Mouse (Mus musculus) neural tube, embryonic 11.5 days (tissue): Measurements from ENCODE around the gene Coq4. TPM values are rescaled to one million over a fixed set of nuclear protein-coding genes. Genes with fewer than 3 reads are reported as not detected.
A peak's percentile ranks its signal among the peaks of the same experiment; 100 is the strongest.
"Not testable (repeated sequence)": the region's sequence is repeated elsewhere in the genome, so short reads cannot be mapped to it uniquely, and the experiment has no call there.

Experiments
- ATAC-seq: fragments of 200-750 bp; cut with Nextera tagmentation; 2 replicates; pipeline ENCODE4 v1.8.0; 2017; ENCODE audit warnings: moderate number of reproducible peaks, mild to moderate bottlenecking, moderate TSS enrichment, moderate library complexity; ENCODE audit not compliant: insufficient read depth, low FRiP score, low TSS enrichment
- DNase-seq: peaks from one replicate; pipeline ENCODE4 v3.0.0-alpha.2; 2015; ENCODE audit warnings: low spot score
- H3K27ac ChIP-seq: fragments of 300-500 bp; sonication (generic); 2 replicates; pipeline ENCODE4 v1.5.1; 2014; ENCODE audit warnings: low read depth, mild to moderate bottlenecking, low read length
- H3K27me3 ChIP-seq: fragments of 300-500 bp; sonication (generic); 2 replicates; pipeline ENCODE4 v1.6.1; 2014; ENCODE audit warnings: mild to moderate bottlenecking, low read length, mixed read lengths; ENCODE audit not compliant: control insufficient read depth, insufficient read depth
- H3K36me3 ChIP-seq: fragments of 300-500 bp; sonication (generic); 2 replicates; pipeline ENCODE4 v1.6.1; 2014; ENCODE audit warnings: mild to moderate bottlenecking, low read length, moderate library complexity, mixed read lengths; ENCODE audit not compliant: control insufficient read depth, insufficient read depth
- H3K4me1 ChIP-seq: fragments of 300-500 bp; sonication (generic); 2 replicates; pipeline ENCODE4 v1.6.1; 2014; ENCODE audit warnings: low read length, mixed read lengths; ENCODE audit not compliant: control insufficient read depth, insufficient read depth
- H3K4me2 ChIP-seq: fragments of 300-500 bp; sonication (generic); 2 replicates; pipeline ENCODE4 v1.6.1; 2014; ENCODE audit warnings: low read depth, mild to moderate bottlenecking, moderate library complexity
- H3K4me3 ChIP-seq: fragments of 300-500 bp; sonication (generic); 2 replicates; pipeline ENCODE4 v1.5.1; 2014; ENCODE audit warnings: low read depth, low read length
- H3K9ac ChIP-seq: fragments of 300-500 bp; sonication (generic); 2 replicates; pipeline ENCODE4 v1.6.1; 2014; ENCODE audit warnings: mild to moderate bottlenecking, low read length
- H3K9me3 ChIP-seq: fragments of 300-500 bp; sonication (generic); 2 replicates; pipeline ENCODE4 v1.6.1; 2016; ENCODE audit warnings: low read length; ENCODE audit not compliant: control insufficient read depth
- WGBS: fragments of 180-500 bp; shearing (Covaris S2); extraction: QIAGEN DNeasy Blood & Tissue Kit; methylation state at CpG from one replicate; pipeline ENCODE4 v1.1.7; 2014; 5-methylcytosine and 5-hydroxymethylcytosine counted together
- polyA plus RNA-seq: library from polyadenylated mRNA; unstranded; fragments of >200 nt; fragmentation: Nextera tagmentation; extraction: Ambion mirVana; gene quantifications from 2 replicates; pipeline ENCODE4 v1.2.1, GENCODE M21; 2014

The Coq4 gene
- polyA plus RNA-seq, 1 experiment from 2014 or later, result 46.6 TPM

DNA sequence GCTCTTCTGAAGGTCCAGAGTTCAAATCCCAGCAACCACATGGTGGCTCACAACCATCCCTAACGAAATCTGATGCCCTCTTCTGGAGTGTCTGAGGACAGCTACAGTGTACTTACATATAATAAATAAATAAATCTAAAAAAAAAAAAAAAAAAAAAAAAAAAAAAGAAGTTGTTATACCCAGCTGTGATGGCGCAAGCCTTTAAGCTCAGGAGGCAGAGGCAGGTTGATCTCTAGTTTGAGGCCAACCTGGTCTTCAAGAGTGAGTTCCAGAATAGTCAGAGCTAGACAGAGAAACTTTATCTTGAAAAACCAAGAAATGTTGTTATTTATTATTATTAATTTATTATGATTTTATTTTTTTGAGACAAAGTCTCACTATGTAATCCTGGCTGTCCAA lies 6.0 kb upstream of the Coq4 start:
- H3K27ac ChIP-seq, H3K4me1 ChIP-seq, H3K4me3 ChIP-seq, H3K9ac ChIP-seq, ATAC-seq, H3K4me2 ChIP-seq, H3K27me3 ChIP-seq, H3K9me3 ChIP-seq, DNase-seq: not testable (repeated sequence)
- 97% methylated on average over 2 of the region's 2 CpGs for WGBS
- peaks cover 48% of the 10 kb centered on the region for H3K36me3 ChIP-seq

DNA sequence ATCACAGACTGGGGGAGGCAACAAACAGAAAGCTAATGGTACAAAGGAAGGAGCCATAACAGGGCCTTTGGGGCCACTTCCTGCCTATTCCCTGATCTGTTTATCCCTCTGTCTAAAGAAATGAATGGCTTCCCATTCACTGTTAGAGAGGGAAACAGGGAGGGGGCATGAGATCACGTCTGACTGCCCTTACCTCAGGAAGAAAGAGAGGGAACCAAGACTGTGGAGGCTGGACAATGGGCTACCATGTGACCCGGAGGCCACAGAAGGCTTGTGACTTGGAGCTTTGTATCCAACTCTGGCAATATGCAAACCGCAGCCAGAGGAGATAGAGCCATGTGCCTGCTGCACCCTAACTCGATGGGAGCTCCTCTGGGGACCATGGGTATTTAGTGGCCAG lies 3.0 kb upstream of the Coq4 start:
- no peaks in the 10 kb centered on the region for H3K27me3 ChIP-seq

DNA sequence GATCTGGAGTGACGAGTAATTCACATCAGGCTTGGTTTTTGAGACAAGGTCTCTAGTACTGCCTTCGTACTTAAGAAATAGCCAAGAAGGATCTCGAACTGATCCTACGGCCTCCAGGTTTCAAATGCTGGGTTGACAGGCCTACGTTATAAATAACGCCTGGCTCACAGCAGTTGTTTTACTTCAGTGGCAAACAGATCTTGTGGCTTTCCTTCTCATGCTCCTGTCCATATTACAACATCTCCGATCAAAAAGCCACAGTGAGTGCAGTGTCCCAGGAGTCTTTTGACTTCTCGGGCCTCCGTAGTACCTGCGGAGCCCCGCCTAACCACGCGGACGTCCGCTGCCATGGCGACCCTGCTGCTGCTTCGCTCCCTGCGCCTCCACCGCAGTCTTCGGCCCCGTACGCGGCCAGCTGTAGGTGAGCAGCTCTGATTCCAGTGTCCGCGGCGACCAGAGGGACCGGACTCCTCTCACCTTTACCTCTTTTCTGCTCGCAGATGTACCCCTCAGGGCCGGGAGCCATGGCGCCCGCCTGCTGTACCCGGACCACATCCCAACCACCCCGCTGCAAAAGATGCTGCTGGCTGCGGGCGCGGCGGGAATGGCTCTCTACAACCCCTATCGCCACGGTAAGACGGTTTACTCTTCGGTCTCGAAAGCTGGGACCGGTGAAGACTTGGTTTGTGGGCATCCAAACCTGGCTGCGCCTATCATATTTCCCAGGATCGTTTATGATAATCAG lies 816 bp downstream of the Coq4 start, which contains the start of gene Trub2:
TSS of gene Trub2 (minus strand) at position 566 of the 745 bp plus-strand sequence.
- H3K4me3 ChIP-seq, result peak within 1 kb of the TSS; percentile 69
- H3K27ac ChIP-seq, result no peak within 1 kb of the TSS
- peaks cover 12% of the 10 kb centered on the region for H3K36me3 ChIP-seq
- ATAC-seq, result peak; percentile 63
- H3K9ac ChIP-seq, result peak within 1 kb of the TSS; percentile 72
- WGBS, result under 1% methylated on average over 45 of the region's 45 CpGs
- no peaks in the 10 kb centered on the region for H3K9me3 ChIP-seq
- H3K4me2 ChIP-seq, result peak within 1 kb of the TSS; percentile 57
- H3K4me1 ChIP-seq, result peaks cover 6% of the 10 kb centered on the region; the same call in 1 of the 2 replicates
- H3K27me3 ChIP-seq, result no peaks in the 10 kb centered on the region
- DNase-seq, result peak; percentile 83

More for the DNA sequence above, 3.0 kb upstream of the Coq4 start:
- Histone ChIP-seq H3K9me3 (no peaks in the 10 kb centered on the region), H3K4me3 (no peak overlapping the region), H3K4me2 (no peak overlapping the region), H3K27ac (no peak overlapping the region), H3K4me1 (peaks cover 6% of the 10 kb centered on the region; the same call in 1 of the 2 replicates), H3K36me3 (peaks cover 34% of the 10 kb centered on the region), H3K9ac (no peak overlapping the region)
- WGBS, result 69% methylated on average over 4 of the region's 4 CpGs
- no peak for DNase-seq
- ATAC-seq, result no peak

DNA sequence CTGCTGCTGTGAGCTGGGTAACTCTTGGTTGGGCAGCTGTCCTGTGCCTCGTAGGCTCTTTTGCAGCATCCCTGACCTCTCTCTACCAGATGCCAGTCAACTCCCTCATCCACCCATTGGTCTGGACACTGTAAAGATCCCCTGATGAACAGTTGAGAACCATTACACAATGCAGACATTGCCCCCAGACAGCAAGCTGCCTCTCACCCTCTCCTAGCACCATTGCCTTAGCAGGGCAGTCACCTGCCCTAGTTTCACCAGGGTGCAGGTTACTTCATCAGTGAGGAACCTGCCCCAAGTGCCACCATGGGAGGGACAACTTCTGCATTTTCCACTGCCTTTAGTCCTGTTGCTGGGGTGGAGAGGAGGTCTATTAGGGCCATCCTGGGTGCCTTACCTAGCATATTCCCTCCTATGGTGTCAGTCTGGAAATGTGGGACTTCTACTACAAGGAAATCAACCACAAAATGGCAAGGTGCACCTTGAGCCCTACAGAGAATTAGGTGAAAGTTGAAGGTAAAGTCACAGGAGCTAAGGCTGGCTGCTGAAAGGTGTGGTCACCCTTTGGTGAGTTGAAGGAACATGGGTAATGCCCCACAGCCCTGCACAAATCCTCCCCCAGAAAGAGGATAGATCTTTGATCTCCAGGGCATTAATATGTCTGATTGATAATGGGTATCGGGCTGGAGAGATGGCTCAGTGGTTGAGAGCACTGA lies 5.6 kb downstream of the Coq4 start:
- no peaks in the 10 kb centered on the region for H3K27me3 ChIP-seq
- peaks cover 8% of the 10 kb centered on the region for H3K36me3 ChIP-seq
- H3K9ac ChIP-seq, result no peak overlapping the region
- H3K4me3 ChIP-seq, result no peak overlapping the region
- H3K9me3 ChIP-seq, result no peaks in the 10 kb centered on the region
- WGBS, result 98% methylated on average over 2 of the region's 2 CpGs
- H3K27ac ChIP-seq, result no peak overlapping the region
- H3K4me2 ChIP-seq, result no peak overlapping the region
- no peak for DNase-seq
- H3K4me1 ChIP-seq, result no peaks in the 10 kb centered on the region
- no peak for ATAC-seq

DNA sequence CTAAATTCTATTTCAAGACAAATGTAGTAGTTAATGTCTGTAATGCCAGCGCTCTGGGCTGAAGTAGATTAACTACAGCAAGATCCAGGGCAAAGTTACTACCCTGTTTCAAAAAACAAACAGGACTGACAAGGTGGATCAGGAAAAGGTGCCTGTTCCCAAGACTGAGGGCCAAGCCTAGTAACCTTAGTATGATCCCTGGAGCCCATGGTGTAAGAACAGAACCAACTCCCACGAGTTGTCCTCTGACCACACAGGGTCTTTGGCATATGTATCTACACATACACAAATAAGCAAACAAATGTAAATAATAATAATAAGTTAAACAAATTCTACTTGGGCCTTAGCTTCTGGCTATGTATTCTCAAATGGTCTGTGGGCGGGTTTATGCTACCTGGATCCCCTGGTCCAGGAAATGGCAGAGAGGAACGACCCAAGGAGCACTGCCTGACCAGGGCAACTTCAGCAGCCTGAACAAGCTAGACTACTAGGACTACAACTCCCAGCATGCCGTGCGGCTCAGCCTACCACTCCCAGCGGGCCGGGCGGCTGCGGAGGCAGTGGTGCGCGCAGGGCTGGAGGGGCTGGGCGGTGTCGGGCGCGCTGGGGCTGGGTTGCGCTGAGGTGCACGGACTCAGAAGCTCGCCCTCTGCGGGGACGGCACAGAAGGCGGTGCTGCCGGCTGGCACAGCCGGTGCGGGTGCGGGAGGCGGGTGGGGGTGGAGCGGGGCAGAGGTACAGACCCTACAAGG lies 15.0 kb downstream of the Coq4 start, which contains the start of gene Slc27a4:
TSS of gene Slc27a4 (plus strand) at position 560 of the 752 bp plus-strand sequence.
- H3K4me2 ChIP-seq, result peak within 1 kb of the TSS; percentile 91
- peak within 1 kb of the TSS; percentile 60; the same call in 1 of the 2 replicates for H3K27ac ChIP-seq
- peak within 1 kb of the TSS; percentile 90 for H3K4me3 ChIP-seq
- no peaks in the 10 kb centered on the region for H3K9me3 ChIP-seq
- H3K4me1 ChIP-seq, result peaks cover 9% of the 10 kb centered on the region
- 6% methylated on average over 27 of the region's 28 CpGs for WGBS
- peak; percentile 95 for ATAC-seq
- H3K27me3 ChIP-seq, result no peaks in the 10 kb centered on the region
- peaks cover 7% of the 10 kb centered on the region for H3K36me3 ChIP-seq
- DNase-seq, result peak; percentile 95
- H3K9ac ChIP-seq, result peak within 1 kb of the TSS; percentile 87

DNA sequence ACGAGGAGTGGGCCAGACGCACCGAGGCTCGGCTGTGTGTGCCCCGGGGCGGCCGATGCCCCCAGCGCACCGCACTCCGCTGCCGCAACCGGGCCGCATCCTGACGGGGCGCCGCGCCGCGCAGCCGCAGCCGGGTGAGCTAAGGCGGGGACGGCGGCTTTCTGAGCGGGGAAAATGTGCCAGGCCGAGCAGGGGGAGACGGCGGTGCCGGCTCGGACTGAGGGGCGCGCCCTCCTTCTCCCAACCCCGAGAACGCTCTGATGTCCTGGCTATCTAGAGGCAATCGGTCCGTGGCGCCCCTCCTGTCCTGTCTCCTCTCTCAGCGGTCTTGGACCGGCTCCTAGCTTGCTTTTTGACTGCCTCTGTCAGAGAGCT lies 15.5 kb downstream of the Coq4 start:
- WGBS, result under 1% methylated on average over 39 of the region's 39 CpGs
- H3K27me3 ChIP-seq, result no peaks in the 10 kb centered on the region
- peak overlapping the region; percentile 60; the same call in 1 of the 2 replicates for H3K27ac ChIP-seq
- peak overlapping the region; percentile 91 for H3K4me2 ChIP-seq
- no peaks in the 10 kb centered on the region for H3K9me3 ChIP-seq
- H3K4me3 ChIP-seq, result peak overlapping the region; percentile 90
- ATAC-seq (no peak; the same call in 1 of the 2 replicates), DNase-seq (no peak)
- H3K36me3 ChIP-seq, result peaks cover 13% of the 10 kb centered on the region
- H3K4me1 ChIP-seq, result peaks cover 9% of the 10 kb centered on the region
- peak overlapping the region; percentile 87 for H3K9ac ChIP-seq

DNA sequence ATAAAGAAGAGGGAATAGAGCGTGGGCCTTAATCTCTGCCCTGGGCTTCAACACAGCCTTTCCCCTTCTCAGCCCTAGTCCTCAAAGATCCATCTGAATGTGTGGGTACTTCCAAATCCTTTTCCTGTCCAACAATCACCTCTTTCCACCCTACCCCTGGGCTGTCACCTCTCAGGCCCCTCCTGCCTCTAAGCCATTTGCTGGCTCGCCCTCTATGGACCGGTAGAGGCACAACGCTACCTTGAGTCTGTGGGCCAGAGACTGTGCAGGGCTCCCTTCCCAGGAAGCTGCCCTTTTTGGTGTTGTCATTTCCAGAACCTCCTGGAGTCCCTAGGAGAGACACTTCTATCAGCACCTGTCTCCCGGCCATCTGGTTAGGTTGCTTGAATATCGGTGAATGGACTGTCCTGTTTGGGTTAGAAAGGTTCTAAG lies 16.1 kb downstream of the Coq4 start:
- DNase-seq, result no peak
- Histone ChIP-seq H3K27ac (no peak overlapping the region), H3K4me3 (peak overlapping the region; percentile 90), H3K9ac (peak overlapping the region; percentile 87), H3K4me2 (peak overlapping the region; percentile 91), H3K4me1 (peaks cover 9% of the 10 kb centered on the region), H3K36me3 (peaks cover 16% of the 10 kb centered on the region), H3K27me3 (no peaks in the 10 kb centered on the region), H3K9me3 (no peaks in the 10 kb centered on the region)
- 25% methylated on average over 6 of the region's 6 CpGs for WGBS
- no peak for ATAC-seq

DNA sequence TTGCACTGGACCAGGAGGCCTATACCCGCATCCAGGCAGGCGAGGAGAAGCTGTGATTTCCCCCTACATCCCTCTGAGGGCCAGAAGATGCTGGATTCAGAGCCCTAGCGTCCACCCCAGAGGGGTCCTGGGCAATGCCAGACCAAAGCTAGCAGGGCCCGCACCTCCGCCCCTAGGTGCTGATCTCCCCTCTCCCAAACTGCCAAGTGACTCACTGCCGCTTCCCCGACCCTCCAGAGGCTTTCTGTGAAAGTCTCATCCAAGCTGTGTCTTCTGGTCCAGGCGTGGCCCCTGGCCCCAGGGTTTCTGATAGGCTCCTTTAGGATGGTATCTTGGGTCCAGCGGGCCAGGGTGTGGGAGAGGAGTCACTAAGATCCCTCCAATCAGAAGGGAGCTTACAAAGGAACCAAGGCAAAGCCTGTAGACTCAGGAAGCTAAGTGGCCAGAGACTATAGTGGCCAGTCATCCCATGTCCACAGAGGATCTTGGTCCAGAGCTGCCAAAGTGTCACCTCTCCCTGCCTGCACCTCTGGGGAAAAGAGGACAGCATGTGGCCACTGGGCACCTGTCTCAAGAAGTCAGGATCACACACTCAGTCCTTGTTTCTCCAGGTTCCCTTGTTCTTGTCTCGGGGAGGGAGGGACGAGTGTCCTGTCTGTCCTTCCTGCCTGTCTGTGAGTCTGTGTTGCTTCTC lies 28.5 kb downstream of the Coq4 start:
- Histone ChIP-seq H3K27me3 (no peaks in the 10 kb centered on the region), H3K27ac (no peak overlapping the region), H3K4me3 (no peak overlapping the region), H3K9ac (no peak overlapping the region), H3K36me3 (peaks cover 19% of the 10 kb centered on the region), H3K4me2 (no peak overlapping the region), H3K9me3 (no peaks in the 10 kb centered on the region), H3K4me1 (peaks cover 12% of the 10 kb centered on the region)
- DNase-seq, result no peak
- ATAC-seq, result no peak
- 82% methylated on average over 11 of the region's 11 CpGs for WGBS
